15 mouse cellular contexts compared by ENCODE assay signal in the genomic region with DNA sequence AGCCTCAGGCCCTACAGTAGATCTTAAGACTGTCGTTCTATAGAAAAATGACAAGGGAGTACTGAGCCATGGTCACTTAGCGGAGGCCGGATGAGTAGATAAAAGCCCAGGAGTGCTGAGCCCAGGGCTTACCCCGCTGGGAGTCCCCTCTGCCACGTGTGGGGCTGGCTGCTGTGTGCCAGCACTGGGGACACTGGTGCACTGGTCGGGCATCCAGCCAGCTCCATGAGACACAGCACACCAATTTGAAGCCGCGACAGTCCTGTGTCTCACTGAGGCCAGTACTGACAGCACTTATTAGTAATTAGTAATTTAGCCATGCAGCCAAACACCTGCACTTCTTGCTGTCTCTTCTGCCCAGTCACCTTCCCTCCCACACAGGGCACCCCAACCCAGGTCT. TPM values are rescaled to one million over a fixed set of nuclear protein-coding genes. Genes with fewer than 3 reads are reported as not detected.
A peak's percentile ranks its signal among the peaks of the same experiment; 100 is the strongest.
DNase-seq lines count a peak whose midpoint lies in the region; ATAC-seq and TF ChIP-seq lines count a peak whose summit lies in the region.
"Had no signal": no experiment of that assay in that cellular context is flagged by ENCODE, and none has a peak within 500 bp of the region (broad histone marks: within the 10 kb centered on the region; RNA-seq: fewer than 3 reads in every experiment).

No protein-coding gene starts in this region.

- H3K9me3 ChIP-seq in neural tube, embryonic 11.5 days (ENCODE audit: control insufficient read depth, low read length), result no peaks in the 10 kb centered on the region
- no peaks in the 10 kb centered on the region for H3K9me3 ChIP-seq in forebrain, embryonic 15.5 days
- H3K9me3 ChIP-seq in hindbrain, postnatal 0 days (ENCODE audit: low read length), result no peaks in the 10 kb centered on the region
- H3K9me3 ChIP-seq in neural tube, embryonic 13.5 days, result no peaks in the 10 kb centered on the region
- H3K9me3 ChIP-seq: embryonic facial prominence, embryonic 13.5 days had no signal

- peak overlapping the region; percentile 4; the same call in 1 of the 2 replicates for H3K9ac ChIP-seq in neural tube, embryonic 11.5 days (ENCODE audit: low read length)
- no peak overlapping the region for H3K9ac ChIP-seq in forebrain, embryonic 15.5 days (replicated peaks)
- 0 out of 2 replicates have a peak overlapping the region, but pooled peaks have one; percentile 9 for H3K9ac ChIP-seq in hindbrain, postnatal 0 days (replicated peaks; ENCODE audit: low read length)
- no peak overlapping the region for H3K9ac ChIP-seq in neural tube, embryonic 13.5 days
- H3K9ac ChIP-seq: embryonic facial prominence, embryonic 13.5 days had no signal

- H3K27me3 ChIP-seq in neural tube, embryonic 11.5 days (ENCODE audit: control insufficient read depth, insufficient read depth, low read length), result no peaks in the 10 kb centered on the region
- H3K27me3 ChIP-seq in forebrain, embryonic 15.5 days, result no peaks in the 10 kb centered on the region
- H3K27me3 ChIP-seq in hindbrain, postnatal 0 days (ENCODE audit: insufficient read depth, low read length), result no peaks in the 10 kb centered on the region
- H3K27me3 ChIP-seq in neural tube, embryonic 13.5 days, result no peaks in the 10 kb centered on the region

- peaks cover 40% of the 10 kb centered on the region for H3K4me1 ChIP-seq in neural tube, embryonic 11.5 days (ENCODE audit: control insufficient read depth, insufficient read depth, low read length)
- H3K4me1 ChIP-seq in forebrain, embryonic 15.5 days, result peaks cover 55% of the 10 kb centered on the region
- peaks cover 31% of the 10 kb centered on the region for H3K4me1 ChIP-seq in hindbrain, postnatal 0 days (ENCODE audit: insufficient read depth, low read length)
- H3K4me1 ChIP-seq in neural tube, embryonic 13.5 days (replicated peaks), result peaks cover 76% of the 10 kb centered on the region
- H3K4me1 ChIP-seq: embryonic facial prominence, embryonic 13.5 days had no signal

- peak overlapping the region; percentile 82 for H3K27ac ChIP-seq in neural tube, embryonic 11.5 days (ENCODE audit: low read depth, low read length)
- peak overlapping the region; percentile 85 for H3K27ac ChIP-seq in forebrain, embryonic 15.5 days (replicated peaks)
- peak overlapping the region; percentile 71 for H3K27ac ChIP-seq in hindbrain, postnatal 0 days
- peak overlapping the region; percentile 68 for H3K27ac ChIP-seq in neural tube, embryonic 13.5 days (replicated peaks)
- H3K27ac ChIP-seq: embryonic facial prominence, embryonic 13.5 days had no signal

- H3K4me2 ChIP-seq in neural tube, embryonic 11.5 days (ENCODE audit: low read depth), result no peak overlapping the region
- H3K4me2 ChIP-seq in forebrain, embryonic 15.5 days (replicated peaks), result no peak overlapping the region
- no peak overlapping the region for H3K4me2 ChIP-seq in hindbrain, postnatal 0 days (ENCODE audit: low read depth, low read length)
- H3K4me2 ChIP-seq in neural tube, embryonic 13.5 days, result no peak overlapping the region
- H3K4me2 ChIP-seq: embryonic facial prominence, embryonic 13.5 days; liver, embryonic 11.5 days had no signal

- WGBS in neural tube, embryonic 11.5 days, result 88% methylated on average over 8 of the region's 8 CpGs
- WGBS in forebrain, embryonic 15.5 days, result 24% methylated on average over 8 of the region's 8 CpGs
- 21% methylated on average over 8 of the region's 8 CpGs for WGBS in hindbrain, postnatal 0 days
- 32% methylated on average over 8 of the region's 8 CpGs for WGBS in neural tube, embryonic 13.5 days

- no peaks in the 10 kb centered on the region for H3K36me3 ChIP-seq in neural tube, embryonic 11.5 days (ENCODE audit: control insufficient read depth, insufficient read depth, low read length)
- no peaks in the 10 kb centered on the region for H3K36me3 ChIP-seq in forebrain, embryonic 15.5 days
- H3K36me3 ChIP-seq in hindbrain, postnatal 0 days (ENCODE audit: insufficient read depth, low read length), result no peaks in the 10 kb centered on the region
- H3K36me3 ChIP-seq in neural tube, embryonic 13.5 days, result no peaks in the 10 kb centered on the region
- H3K36me3 ChIP-seq: embryonic facial prominence, embryonic 13.5 days had no signal

- no peak for DNase-seq in neural tube, embryonic 11.5 days (ENCODE audit: low spot score)
- DNase-seq in neural tube, embryonic 10.5 days (ENCODE audit: extremely low spot score, low spot score), result no peak
- DNase-seq in hindbrain, postnatal 0 days (ENCODE audit: low spot score), result peak; percentile 66
- no peak for DNase-seq in adrenal gland, adult 2 months
- DNase-seq in heart, adult 11 months, result no peak
- DNase-seq: adrenal gland, postnatal 14 days; cerebellum, postnatal 36 days; kidney, adult 2 months; kidney, postnatal 4 days had no signal

- TF ChIP-seq CTCF in hindbrain, postnatal 0 days (IDR thresholded peaks at IDR 0.05; ENCODE audit: low read depth), result no peak

- no peak overlapping the region for H3K4me3 ChIP-seq in neural tube, embryonic 11.5 days (ENCODE audit: low read depth, low read length)
- no peak overlapping the region for H3K4me3 ChIP-seq in forebrain, embryonic 15.5 days
- H3K4me3 ChIP-seq in hindbrain, postnatal 0 days (ENCODE audit: low read length), result no peak overlapping the region
- H3K4me3 ChIP-seq in neural tube, embryonic 13.5 days, result no peak overlapping the region
- H3K4me3 ChIP-seq: embryonic facial prominence, embryonic 13.5 days had no signal

- ATAC-seq in neural tube, embryonic 11.5 days (ENCODE audit: insufficient read depth, low FRiP score, low TSS enrichment), result no peak; the same call in 1 of the 2 replicates
- ATAC-seq in forebrain, embryonic 15.5 days (replicated peaks), result peak; percentile 49; the same call in 1 of the 2 replicates
- peak; percentile 16; the same call in 1 of the 2 replicates for ATAC-seq in hindbrain, postnatal 0 days
- peak; percentile 44 for ATAC-seq in neural tube, embryonic 13.5 days (ENCODE audit: low read depth)
- no peak for ATAC-seq in granulocyte monocyte progenitor cell, adult 5-6 weeks (replicated peaks; ENCODE audit: poor library complexity, severe bottlenecking)

RNA-seq across cellular contexts. Expression of gene Igsf21, which starts 28.6 kb away (rescaled TPM):
- polyA plus RNA-seq in neural tube, embryonic 11.5 days (2014; fragmentation: Nextera tagmentation; extraction: Ambion mirVana), result 12.4 and 12.9 TPM in 2 replicates
- polyA plus RNA-seq in forebrain, embryonic 15.5 days (2015; fragmentation: Nextera tagmentation; extraction: Ambion mirVana), result 50.8 and 57.2 TPM in 2 replicates
- 175 and 176 TPM in 2 replicates for total RNA-seq in hindbrain, postnatal 0 days (2014; rRNA removed)
- polyA plus RNA-seq in hindbrain, postnatal 0 days (2015; fragmentation: Nextera tagmentation; extraction: Ambion mirVana), result 125 and 127 TPM in 2 replicates
- 53.1 and 55.7 TPM in 2 replicates for polyA plus RNA-seq in neural tube, embryonic 13.5 days (2015; fragmentation: Nextera tagmentation; extraction: Ambion mirVana)
- 1 to 10 TPM; 4.5 to 6.9 TPM for total RNA-seq in adrenal gland, adult 2 months (2021)
- polyA plus RNA-seq in adrenal gland, adult 2 months (2012; rRNA removed), result 1.3 and 2.3 TPM in 2 replicates
- total RNA-seq in granulocyte monocyte progenitor cell, adult 5-6 weeks (2014; fragmentation: Nextera tagmentation), result not detected in 2 replicates
- not detected in 2 replicates for total RNA-seq in granulocyte monocyte progenitor cell, adult 5-6 weeks (2017)
- polyA plus RNA-seq: C2C12 had no signal

Comparison
In these comparisons a context has a peak if more than half of its experiments do, and no peak if none do; other contexts are left out.
1. ATAC-seq: peak in forebrain, embryonic 15.5 days (single experiment), hindbrain, postnatal 0 days (single experiment) and neural tube, embryonic 13.5 days (single experiment); none in neural tube, embryonic 11.5 days (single experiment) and granulocyte monocyte progenitor cell, adult 5-6 weeks (single experiment).
2. H3K9ac ChIP-seq: peak in neural tube, embryonic 11.5 days (single experiment) and hindbrain, postnatal 0 days (single experiment); none in forebrain, embryonic 15.5 days (single experiment) and neural tube, embryonic 13.5 days (single experiment).
3. Peak in every context shown above with its lines, with median percentiles within 50 percentile points of each other: H3K27ac ChIP-seq.